8 mouse cellular contexts compared by ENCODE assay signal in the genomic region with DNA sequence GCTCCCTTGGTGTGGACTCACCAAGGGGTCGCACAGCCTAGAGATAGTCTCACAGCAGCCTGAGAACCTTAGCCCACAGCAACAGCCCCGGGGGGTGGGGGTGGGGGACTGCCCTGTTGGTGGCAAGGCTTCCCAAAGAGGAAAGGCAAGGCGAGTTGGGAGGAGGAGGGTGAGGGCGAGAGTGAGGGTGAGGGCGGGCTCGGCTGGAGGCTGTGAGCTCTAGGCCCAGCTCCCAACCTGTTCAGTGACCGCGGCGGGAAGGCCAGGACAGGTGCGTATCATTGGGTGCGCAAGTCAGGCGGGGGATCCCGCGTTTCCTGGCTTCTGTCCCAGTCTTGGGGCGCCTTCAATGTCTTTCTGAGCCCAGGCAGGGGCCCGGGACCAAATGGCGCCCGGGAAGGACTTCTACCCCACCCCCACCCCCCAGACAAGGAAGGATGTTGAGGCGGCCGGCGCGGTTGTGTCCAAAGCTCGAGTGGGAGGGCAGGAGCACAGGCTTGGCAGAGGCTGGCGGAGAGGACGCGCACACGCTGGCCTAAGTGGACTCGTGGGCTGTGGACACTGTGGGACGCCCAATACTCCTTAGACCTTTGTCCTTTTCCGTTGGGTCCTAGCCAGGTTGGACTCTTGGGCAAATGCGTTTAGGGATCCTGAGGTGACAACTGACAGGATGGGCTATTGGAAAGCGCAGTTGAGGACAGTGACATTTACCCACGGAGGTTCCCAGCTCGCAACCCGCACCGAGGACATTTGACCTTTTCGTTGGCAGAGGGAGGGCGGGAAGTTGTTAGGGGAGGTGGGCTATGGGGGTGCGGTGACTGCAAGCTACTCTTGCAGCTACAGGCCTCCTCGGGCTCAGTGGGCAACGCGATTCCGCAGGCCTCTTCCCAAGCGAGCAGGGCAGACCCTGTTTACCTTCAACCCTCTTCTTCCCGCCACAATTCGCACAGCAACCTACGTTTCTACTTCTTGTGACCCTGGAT. TPM values are rescaled to one million over a fixed set of nuclear protein-coding genes. Genes with fewer than 3 reads are reported as not detected.
DNase-seq lines count a peak whose midpoint lies in the region; ATAC-seq and TF ChIP-seq lines count a peak whose summit lies in the region.

No protein-coding gene starts in this region.

- peaks cover 40% of the 10 kb centered on the region for H3K27me3 ChIP-seq in heart, embryonic 14.5 days (ENCODE audit: control insufficient read depth, insufficient read depth, low read length)
- peaks cover 66% of the 10 kb centered on the region for H3K27me3 ChIP-seq in forebrain, postnatal 0 days (ENCODE audit: insufficient read depth, low read length)
- peaks cover 98% of the 10 kb centered on the region for H3K27me3 ChIP-seq in limb, embryonic 10.5 days (ENCODE audit: low read depth, poor library complexity, severe bottlenecking)
- H3K27me3 ChIP-seq in neural tube, embryonic 14.5 days (ENCODE audit: control insufficient read depth, insufficient read depth, low read length) = peaks cover 35% of the 10 kb centered on the region
- peaks cover 15% of the 10 kb centered on the region for H3K27me3 ChIP-seq in thymus, adult 2 months (ENCODE audit: control insufficient read depth, insufficient read depth, low read length)

- no peak for TF ChIP-seq POLR2A in thymus, adult 2 months (IDR thresholded peaks at IDR 0.05; ENCODE audit: control insufficient read depth, extremely low read depth, insufficient read depth, low read length, poor library complexity)

- H3K9me3 ChIP-seq in heart, embryonic 14.5 days (ENCODE audit: control insufficient read depth, low read length) = no peaks in the 10 kb centered on the region
- no peaks in the 10 kb centered on the region for H3K9me3 ChIP-seq in forebrain, postnatal 0 days (ENCODE audit: low read length)
- H3K9me3 ChIP-seq in limb, embryonic 10.5 days (replicated peaks) = no peaks in the 10 kb centered on the region
- no peaks in the 10 kb centered on the region for H3K9me3 ChIP-seq in neural tube, embryonic 14.5 days (ENCODE audit: control insufficient read depth, low read length)

- no peak overlapping the region for H3K9ac ChIP-seq in heart, embryonic 14.5 days (ENCODE audit: low read length)
- H3K9ac ChIP-seq in forebrain, postnatal 0 days = no peak overlapping the region
- H3K9ac ChIP-seq in neural tube, embryonic 14.5 days (replicated peaks; ENCODE audit: low read depth, low read length) = no peak overlapping the region

- DNase-seq in heart, postnatal 14 days = no peak
- no peak for DNase-seq in forebrain, postnatal 0 days
- peak; percentile 59 for DNase-seq in limb, embryonic 10.5 days (ENCODE audit: low spot score)
- DNase-seq in thymus, postnatal 4 days = no peak
- DNase-seq in thymus, adult 2 months = no peak
- DNase-seq in urinary bladder, postnatal 14 days (ENCODE audit: low spot score) = no peak

- H3K27ac ChIP-seq in heart, embryonic 14.5 days (replicated peaks in 1 of 2; ENCODE audit: control insufficient read depth in 1 of 2, insufficient read depth in 1 of 2, low read depth in 2 of 2, low read length in 2 of 2) = no peak overlapping the region
- no peak overlapping the region for H3K27ac ChIP-seq in forebrain, postnatal 0 days (ENCODE audit: low read depth, low read length)
- H3K27ac ChIP-seq in limb, embryonic 10.5 days = no peak overlapping the region
- no peak overlapping the region for H3K27ac ChIP-seq in neural tube, embryonic 14.5 days (ENCODE audit: low read depth, low read length)
- H3K27ac ChIP-seq in thymus, adult 2 months (ENCODE audit: control insufficient read depth, insufficient read depth, low read length) = no peak overlapping the region

- H3K36me3 ChIP-seq in heart, embryonic 14.5 days (ENCODE audit: control insufficient read depth, insufficient read depth, low read length) = no peaks in the 10 kb centered on the region
- no peaks in the 10 kb centered on the region for H3K36me3 ChIP-seq in forebrain, postnatal 0 days (ENCODE audit: insufficient read depth)
- H3K36me3 ChIP-seq in limb, embryonic 10.5 days = no peaks in the 10 kb centered on the region
- H3K36me3 ChIP-seq in neural tube, embryonic 14.5 days (ENCODE audit: control insufficient read depth, insufficient read depth, low read length) = no peaks in the 10 kb centered on the region
- H3K36me3 ChIP-seq in thymus, adult 2 months (ENCODE audit: control insufficient read depth, insufficient read depth, low read length) = no peaks in the 10 kb centered on the region

- whole genome bisulfite sequencing in heart, embryonic 14.5 days = 9% methylated on average over 46 of the region's 47 CpGs
- 4% methylated on average over 47 of the region's 47 CpGs for WGBS in forebrain, postnatal 0 days
- under 1% methylated on average over 47 of the region's 47 CpGs for WGBS in limb, embryonic 10.5 days
- 1% methylated on average over 47 of the region's 47 CpGs for WGBS in neural tube, embryonic 14.5 days
- WGBS in thymus, adult 2 months = 9% methylated on average over 47 of the region's 47 CpGs

- H3K4me2 ChIP-seq in heart, embryonic 14.5 days (ENCODE audit: low read length) = peak overlapping the region; percentile 92
- no peak overlapping the region for H3K4me2 ChIP-seq in forebrain, postnatal 0 days (ENCODE audit: low read depth)
- H3K4me2 ChIP-seq in neural tube, embryonic 14.5 days (ENCODE audit: low read depth, low read length) = peak overlapping the region; percentile 24; the same call in 1 of the 2 replicates

- no peak for TF ChIP-seq CTCF in forebrain, postnatal 0 days (IDR thresholded peaks at IDR 0.05; ENCODE audit: low read depth)
- no peak for TF ChIP-seq CTCF in thymus, adult 2 months (IDR thresholded peaks at IDR 0.05; ENCODE audit: borderline replicate concordance, control insufficient read depth, extremely low read depth, insufficient read depth, low read length, poor library complexity)

- intact Hi-C loops in heart, postnatal 14 days (cut with DNase I) = loop anchor here (5.0 kb wide), 1 partner anchor 370 kb away; no protein-coding TSS in a partner anchor

- peaks cover 34 to 48% of the 10 kb centered on the region in 2 experiments for H3K4me1 ChIP-seq in heart, embryonic 14.5 days (ENCODE audit: control insufficient read depth in 2 of 2, insufficient read depth in 2 of 2, low read length in 2 of 2)
- peaks cover 20% of the 10 kb centered on the region; the same call in 1 of the 2 replicates for H3K4me1 ChIP-seq in forebrain, postnatal 0 days (ENCODE audit: insufficient read depth)
- peaks cover 84% of the 10 kb centered on the region for H3K4me1 ChIP-seq in limb, embryonic 10.5 days
- H3K4me1 ChIP-seq in neural tube, embryonic 14.5 days (ENCODE audit: control insufficient read depth, insufficient read depth, low read length) = peaks cover 35% of the 10 kb centered on the region; the same call in 1 of the 2 replicates
- no peaks in the 10 kb centered on the region for H3K4me1 ChIP-seq in thymus, adult 2 months (replicated peaks; ENCODE audit: control insufficient read depth, insufficient read depth, low read length)

- 0 out of 2 replicates have a peak, but pooled peaks have one; percentile 27 for ATAC-seq in heart, embryonic 14.5 days (ENCODE audit: insufficient number of reproducible peaks, insufficient read depth, low FRiP score, low read depth)
- ATAC-seq in forebrain, postnatal 0 days = no peak
- ATAC-seq in neural tube, embryonic 14.5 days (ENCODE audit: low read depth) = no peak

- peak overlapping the region; percentile 26 to 69 for H3K4me3 ChIP-seq in heart, embryonic 14.5 days (ENCODE audit: control insufficient read depth in 1 of 2, insufficient read depth in 1 of 2, low read depth in 1 of 2, low read length in 2 of 2)
- H3K4me3 ChIP-seq in forebrain, postnatal 0 days (ENCODE audit: low read depth, low read length) = 0 out of 2 replicates have a peak overlapping the region, but pooled peaks have one; percentile 0
- peak overlapping the region; percentile 58; the same call in 1 of the 2 replicates for H3K4me3 ChIP-seq in limb, embryonic 10.5 days
- H3K4me3 ChIP-seq in neural tube, embryonic 14.5 days (ENCODE audit: low read depth, low read length) = no peak overlapping the region
- H3K4me3 ChIP-seq in thymus, adult 2 months (ENCODE audit: control insufficient read depth, insufficient read depth, low read length) = no peak overlapping the region

RNA-seq across cellular contexts. Expression of a gene that starts 1.2 kb away (rescaled TPM):
- polyA plus RNA-seq in heart, embryonic 14.5 days (2014; fragmentation: Nextera tagmentation; extraction: Ambion mirVana) = 31.2 and 37.3 TPM in 2 replicates
- total RNA-seq in heart, postnatal 14 days (2021) = 10 to 100 TPM; 35.6 to 36.4 TPM
- 11.8 and 11.9 TPM in 2 replicates for total RNA-seq in forebrain, postnatal 0 days (2014; rRNA removed)
- 6.1 and 9.2 TPM in 2 replicates for polyA plus RNA-seq in forebrain, postnatal 0 days (2015; fragmentation: Nextera tagmentation; extraction: Ambion mirVana)
- polyA plus RNA-seq in limb, embryonic 10.5 days (2016; fragmentation: Nextera tagmentation; extraction: Ambion mirVana) = 2.2 and 2.9 TPM in 2 replicates
- polyA plus RNA-seq in neural tube, embryonic 14.5 days (2014; fragmentation: Nextera tagmentation; extraction: Ambion mirVana) = 49.7 and 51.4 TPM in 2 replicates
- 0.48 and 1.0 TPM in 2 replicates for polyA plus RNA-seq in thymus, adult 2 months (2012; rRNA removed)

Comparison
In these comparisons a context has a peak if more than half of its experiments do, and no peak if none do; other contexts are left out.
1. H3K4me3 ChIP-seq: peak in heart, embryonic 14.5 days (2 of 2), forebrain, postnatal 0 days (single experiment) and limb, embryonic 10.5 days (single experiment); none in neural tube, embryonic 14.5 days (single experiment) and thymus, adult 2 months (single experiment).